Mouse (Mus musculus): ENCODE data around the gene Tatdn3.
"Not testable (repeated sequence)": the region's sequence is repeated elsewhere in the genome, so short reads cannot be mapped to it uniquely, and the experiment has no call there.

Tatdn3 gene

DNA sequence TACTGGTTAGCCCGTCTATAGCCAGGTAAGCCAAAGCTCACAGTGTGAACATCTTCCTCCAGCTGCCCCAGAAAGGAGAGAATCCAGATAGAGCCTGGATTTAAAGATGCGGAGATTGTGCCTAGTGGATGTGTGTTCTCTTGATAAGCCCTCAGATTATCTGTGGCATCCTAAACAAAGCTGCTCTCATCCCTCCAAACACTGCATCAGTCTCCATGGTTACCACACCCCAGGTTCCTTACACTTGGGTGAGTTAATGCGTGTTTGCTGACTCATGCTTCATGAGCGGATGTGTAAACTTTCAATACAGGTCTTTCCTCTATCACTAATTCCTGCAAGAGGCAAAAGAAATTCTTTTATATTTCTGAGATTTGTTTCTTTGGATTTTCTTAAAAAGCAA, 27.1 kb downstream of the Tatdn3 start:
- no peak for DNase-seq (ENCODE audit: low read depth, low spot score)

GRCm38 (mm10) chr1:191030922-191031425, 31.8 kb downstream of the Tatdn3 start:
- not testable (repeated sequence) for DNase-seq (ENCODE audit: low read depth, low spot score)

DNA sequence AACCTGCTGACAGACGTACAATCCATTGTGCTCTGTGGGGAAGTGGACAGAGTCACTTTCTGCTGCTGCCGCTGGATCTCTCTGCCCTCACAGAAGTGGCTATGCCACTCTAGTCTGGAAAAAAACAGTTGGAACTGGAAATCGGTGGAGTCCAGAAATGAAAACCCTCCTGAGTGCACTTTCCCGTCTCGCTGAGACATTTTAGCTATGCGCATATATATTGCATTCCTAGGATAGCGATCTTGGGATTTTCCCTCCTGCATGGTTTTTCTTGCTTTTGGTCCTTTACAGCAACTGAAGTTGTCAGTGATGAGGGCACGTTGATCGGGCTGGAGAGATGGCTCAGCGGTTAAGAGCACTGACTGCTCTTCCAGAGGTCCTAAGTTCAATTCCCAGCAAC, 32.5 kb downstream of the Tatdn3 start:
- DNase-seq (ENCODE audit: low read depth, low spot score), result no peak

- peak; percentile 100 for DNase-seq (ENCODE audit: low read depth, low spot score)
These were observed 36.6 kb downstream of the Tatdn3 start, which contains the start of gene Flvcr1 for GRCm38 (mm10) chr1:191026021-191026713. Gene Flvcr1 (minus strand): TSS chr1:191026158.

GRCm38 (mm10) chr1:191025016-191026012, 37.4 kb downstream of the Tatdn3 start:
- peak; percentile 76 for DNase-seq (ENCODE audit: low read depth, low spot score)

GRCm38 (mm10) chr1:191023806-191024205, 38.9 kb downstream of the Tatdn3 start:
- DNase-seq (ENCODE audit: low read depth, low spot score), result peak; percentile 11

DNA sequence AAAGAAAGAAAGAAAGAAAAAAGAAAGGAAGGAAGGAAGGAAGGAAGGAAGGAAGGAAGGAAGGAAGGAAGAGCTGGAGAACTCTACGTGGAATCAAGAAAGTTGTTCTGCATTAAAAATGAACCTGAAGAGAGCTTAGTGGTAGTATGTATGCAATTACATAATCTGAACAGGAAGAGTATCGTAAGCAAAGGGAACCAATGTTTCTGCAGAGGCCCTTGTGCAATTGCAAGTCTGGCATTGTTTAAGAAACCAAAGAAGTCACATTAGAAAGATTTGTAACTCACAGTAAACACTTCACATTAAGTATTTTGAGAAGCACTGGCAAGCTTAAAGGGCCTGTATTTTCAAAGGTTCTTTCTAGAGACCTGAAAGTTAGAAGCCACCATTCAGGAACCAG, 39.6 kb downstream of the Tatdn3 start:
- DNase-seq (ENCODE audit: low read depth, low spot score), result peak; percentile 12

- no peak for DNase-seq (ENCODE audit: low read depth, low spot score)
These were observed 41.7 kb downstream of the Tatdn3 start for GRCm38 (mm10) chr1:191021016-191021415.

DNA sequence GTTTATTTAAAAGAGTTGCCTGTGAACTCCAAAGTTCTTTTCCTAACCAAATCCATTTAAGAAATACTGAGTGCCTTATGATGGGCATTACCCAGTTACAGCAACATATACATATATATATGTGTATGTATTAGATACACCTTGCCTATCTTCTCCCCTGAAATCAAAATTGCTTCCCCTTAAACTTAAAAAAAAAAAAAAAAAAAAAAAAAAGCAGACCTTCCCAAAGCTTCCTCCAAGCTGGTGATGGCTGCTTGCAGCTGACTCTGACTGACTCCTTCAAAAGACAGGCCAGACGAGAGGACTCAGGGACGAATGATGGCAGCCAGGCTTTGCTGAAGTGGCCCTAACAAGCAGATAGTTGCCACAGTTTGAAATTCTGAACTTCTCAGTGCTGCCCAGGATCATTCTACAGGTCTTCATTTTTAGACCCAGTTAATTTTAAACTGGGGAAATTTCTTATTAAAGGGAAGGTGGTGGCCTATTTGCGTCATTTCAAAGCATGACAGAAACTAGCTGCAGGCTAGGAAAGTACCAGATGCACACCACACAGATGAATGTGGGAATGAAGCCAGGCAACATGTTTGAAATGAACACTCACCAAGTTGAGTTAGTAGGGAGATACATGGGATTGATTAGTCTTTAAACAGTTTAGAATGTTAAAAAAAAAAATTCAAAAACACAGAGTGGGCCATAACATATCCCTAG, 42.4 kb downstream of the Tatdn3 start:
- peak; percentile 38 for DNase-seq (ENCODE audit: low read depth, low spot score)

- DNase-seq (ENCODE audit: low read depth, low spot score), result peak; percentile 27
These were observed 42.9 kb downstream of the Tatdn3 start for GRCm38 (mm10) chr1:191019803-191020202.

- DNase-seq (ENCODE audit: low read depth, low spot score), result no peak
These were observed 48.5 kb downstream of the Tatdn3 start for GRCm38 (mm10) chr1:191014271-191014670.

DNA sequence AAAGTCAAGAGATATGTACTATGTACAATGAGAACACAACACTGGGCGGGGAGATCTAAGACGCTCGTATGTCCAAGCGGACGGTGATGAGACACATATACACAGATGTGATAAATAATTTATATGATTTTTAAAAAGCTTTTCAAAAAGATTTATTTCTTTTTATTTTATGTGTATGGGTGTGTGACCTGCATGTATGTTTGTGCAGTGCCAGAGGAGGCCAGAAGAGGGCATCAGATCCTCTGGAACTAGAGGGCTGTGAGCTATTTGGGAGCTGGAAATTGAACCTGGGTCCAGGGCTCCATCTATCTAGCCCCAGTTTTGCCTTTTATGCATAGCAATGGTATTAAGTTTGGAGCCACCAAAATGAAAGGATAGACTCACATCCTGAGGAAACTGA, 54.0 kb downstream of the Tatdn3 start:
- DNase-seq (ENCODE audit: low read depth, low spot score), result peak; percentile 32

GRCm38 (mm10) chr1:191002201-191002600, 60.5 kb downstream of the Tatdn3 start:
- peak; percentile 41 for DNase-seq (ENCODE audit: low read depth, low spot score)

DNA sequence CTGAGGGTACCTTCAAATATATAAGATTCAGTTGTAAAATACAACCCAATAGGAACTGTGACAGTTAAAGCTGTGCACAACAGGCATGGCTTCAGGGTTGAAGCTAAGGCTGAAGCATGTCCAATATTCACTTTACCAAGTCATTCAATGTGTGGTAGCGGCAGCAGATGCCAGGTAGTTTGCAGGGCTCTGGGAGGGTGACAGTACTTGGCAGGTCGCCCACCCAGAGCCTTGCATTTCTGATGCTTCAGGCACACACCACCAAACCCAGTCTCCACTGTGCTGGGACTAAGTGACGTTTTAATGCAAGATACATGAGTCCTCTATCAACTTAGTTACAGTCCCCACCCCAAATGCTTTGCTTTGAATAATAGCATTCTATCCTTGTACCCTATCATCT, 62.0 kb downstream of the Tatdn3 start:
- no peak for DNase-seq (ENCODE audit: low read depth, low spot score)

GRCm38 (mm10) chr1:190998027-190998426, 64.7 kb downstream of the Tatdn3 start:
- no peak for DNase-seq (ENCODE audit: low read depth, low spot score)

DNA sequence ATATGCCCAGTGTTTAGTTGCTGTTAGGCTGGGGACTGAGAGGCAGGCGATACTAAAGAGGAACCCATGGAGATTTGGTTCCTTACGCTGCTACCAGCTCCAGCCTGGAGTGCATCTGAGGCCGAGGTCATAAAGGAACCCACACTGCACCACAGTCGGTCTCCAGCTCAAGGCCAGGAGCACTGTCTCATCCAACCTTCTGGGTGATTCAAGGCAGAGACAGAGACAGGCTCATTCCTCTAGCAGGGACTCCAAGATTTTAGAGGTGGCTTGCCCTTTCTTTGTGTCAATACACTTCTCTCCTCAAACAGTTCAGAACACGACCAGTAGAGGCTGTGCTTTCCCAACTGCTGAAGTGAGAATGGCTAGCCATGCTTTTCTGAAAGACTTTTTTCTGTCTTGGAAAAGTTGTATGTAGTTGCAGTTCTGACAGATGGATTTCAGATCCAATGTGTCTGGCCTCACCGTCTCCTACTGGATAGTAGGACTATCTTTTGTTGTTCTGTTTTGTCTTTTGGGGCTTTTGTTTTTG, 66.3 kb downstream of the Tatdn3 start:
- DNase-seq (ENCODE audit: low read depth, low spot score), result no peak

Measured in A20 (cell line).